Mouse (Mus musculus) hindbrain, embryonic 12.5 days (tissue): ENCODE measurements around the gene L3mbtl4. TPM values are rescaled to one million over a fixed set of nuclear protein-coding genes. Genes with fewer than 3 reads are reported as not detected.

Experiments used
- ATAC-seq: fragments of 200-750 bp; cut with Nextera tagmentation; 2 replicates; pipeline ENCODE4 v1.8.0; 2017; ENCODE audit warnings: moderate TSS enrichment; ENCODE audit not compliant: low FRiP score
- H3K27ac ChIP-seq: fragments of 300-500 bp; sonication (generic); 2 replicates; pipeline ENCODE4 v1.5.1; 2016; ENCODE audit warnings: mild to moderate bottlenecking
- H3K27me3 ChIP-seq: fragments of 300-500 bp; sonication (generic); 2 replicates; pipeline ENCODE4 v1.6.1; 2016; ENCODE audit warnings: mild to moderate bottlenecking
- H3K36me3 ChIP-seq: fragments of 300-500 bp; sonication (generic); 2 replicates; pipeline ENCODE4 v1.6.1; 2016; ENCODE audit warnings: mild to moderate bottlenecking
- H3K4me1 ChIP-seq: fragments of 300-500 bp; sonication (generic); 2 replicates; pipeline ENCODE4 v1.6.1; 2016
- H3K4me2 ChIP-seq: fragments of 300-500 bp; sonication (generic); replicated peaks from 2 replicates; pipeline ENCODE4 v1.6.1; 2016; ENCODE audit warnings: mild to moderate bottlenecking
- H3K4me3 ChIP-seq: fragments of 300-500 bp; sonication (generic); 2 replicates; pipeline ENCODE4 v1.5.1; 2016; ENCODE audit warnings: mild to moderate bottlenecking
- H3K9ac ChIP-seq: fragments of 300-500 bp; sonication (generic); 2 replicates; pipeline ENCODE4 v1.6.1; 2016; ENCODE audit warnings: mild to moderate bottlenecking, moderate library complexity
- H3K9me3 ChIP-seq: fragments of 300-500 bp; sonication (generic); replicated peaks from 2 replicates; pipeline ENCODE4 v1.6.1; 2016; ENCODE audit warnings: mild to moderate bottlenecking
- WGBS: fragments of 180-500 bp; shearing (Covaris S2); methylation state at CpG from one replicate; pipeline ENCODE4 v1.1.7; 2016; 5-methylcytosine and 5-hydroxymethylcytosine counted together
- polyA plus RNA-seq: library from polyadenylated mRNA; unstranded; fragments of >200 nt; fragmentation: Nextera tagmentation; extraction: Ambion mirVana; gene quantifications from 2 replicates; pipeline ENCODE4 v1.2.1, GENCODE M21; 2016

L3mbtl4 gene
- 0.69 and 0.85 TPM in 2 replicates for polyA plus RNA-seq

- peak; percentile 88 for ATAC-seq
- Histone ChIP-seq H3K36me3 (no peaks in the 10 kb centered on the region), H3K27me3 (peaks cover 18% of the 10 kb centered on the region), H3K4me1 (peaks cover 4% of the 10 kb centered on the region; the same call in 1 of the 2 replicates), H3K9ac (peak within 1 kb of the TSS; percentile 57), H3K4me2 (peak within 1 kb of the TSS; percentile 95), H3K4me3 (peak within 1 kb of the TSS; percentile 51), H3K27ac (no peak within 1 kb of the TSS), H3K9me3 (no peaks in the 10 kb centered on the region)
- WGBS, result 1% methylated on average over 27 of the region's 29 CpGs
Measured at GRCm38 (mm10) chr17:68273527-68273926, at the start of gene L3mbtl4. L3mbtl4 (plus strand) TSS chr17:68273797.

GRCm38 (mm10) chr17:68230484-68230883, 43.1 kb upstream of the L3mbtl4 start:
- Histone ChIP-seq H3K4me3 (no peak overlapping the region), H3K36me3 (no peaks in the 10 kb centered on the region), H3K4me2 (no peak overlapping the region), H3K9ac (no peak overlapping the region), H3K27me3 (no peaks in the 10 kb centered on the region), H3K9me3 (no peaks in the 10 kb centered on the region), H3K27ac (no peak overlapping the region), H3K4me1 (no peaks in the 10 kb centered on the region)
- ATAC-seq, result no peak
- 74% methylated on average over 4 of the region's 4 CpGs for WGBS

- no peak overlapping the region for H3K9ac ChIP-seq
- H3K4me2 ChIP-seq, result no peak overlapping the region
- ATAC-seq, result no peak
- no peaks in the 10 kb centered on the region for H3K4me1 ChIP-seq
- no peak overlapping the region for H3K27ac ChIP-seq
- 89% methylated on average over 4 of the region's 4 CpGs for WGBS
- no peaks in the 10 kb centered on the region for H3K36me3 ChIP-seq
- no peak overlapping the region for H3K4me3 ChIP-seq
- no peaks in the 10 kb centered on the region for H3K27me3 ChIP-seq
- no peaks in the 10 kb centered on the region for H3K9me3 ChIP-seq
Measured at GRCm38 (mm10) chr17:68235380-68235779, 38.2 kb upstream of the L3mbtl4 start.

- Histone ChIP-seq H3K27ac (no peak overlapping the region), H3K4me1 (no peaks in the 10 kb centered on the region), H3K4me3 (no peak overlapping the region), H3K9me3 (no peaks in the 10 kb centered on the region), H3K4me2 (no peak overlapping the region), H3K36me3 (no peaks in the 10 kb centered on the region), H3K9ac (no peak overlapping the region), H3K27me3 (no peaks in the 10 kb centered on the region)
- no peak for ATAC-seq
- 92% methylated on average over 12 of the region's 12 CpGs for WGBS
Measured at GRCm38 (mm10) chr17:68236992-68237391, 36.6 kb upstream of the L3mbtl4 start.

- no peak overlapping the region for H3K27ac ChIP-seq
- H3K4me1 ChIP-seq, result no peaks in the 10 kb centered on the region
- ATAC-seq, result no peak
- no peaks in the 10 kb centered on the region for H3K36me3 ChIP-seq
- no peak overlapping the region for H3K9ac ChIP-seq
- H3K9me3 ChIP-seq, result no peaks in the 10 kb centered on the region
- no peak overlapping the region for H3K4me2 ChIP-seq
- H3K27me3 ChIP-seq, result no peaks in the 10 kb centered on the region
- WGBS, result 82% methylated on average over 2 of the region's 2 CpGs
- no peak overlapping the region for H3K4me3 ChIP-seq
Measured at GRCm38 (mm10) chr17:68240171-68240570, 33.4 kb upstream of the L3mbtl4 start.

GRCm38 (mm10) chr17:68264835-68265557, 8.6 kb upstream of the L3mbtl4 start:
- Histone ChIP-seq H3K27ac (no peak overlapping the region), H3K27me3 (no peaks in the 10 kb centered on the region), H3K4me2 (no peak overlapping the region), H3K9me3 (no peaks in the 10 kb centered on the region; the same call in 1 of the 2 replicates), H3K9ac (no peak overlapping the region), H3K4me3 (no peak overlapping the region), H3K4me1 (no peaks in the 10 kb centered on the region), H3K36me3 (no peaks in the 10 kb centered on the region)
- WGBS, result 82% methylated on average over 7 of the region's 7 CpGs
- no peak for ATAC-seq

GRCm38 (mm10) chr17:68273954-68274353, 357 bp downstream of the L3mbtl4 start:
- H3K4me2 ChIP-seq, result peak overlapping the region; percentile 95
- peak overlapping the region; percentile 57 for H3K9ac ChIP-seq
- no peaks in the 10 kb centered on the region for H3K9me3 ChIP-seq
- H3K27ac ChIP-seq, result no peak overlapping the region
- peak overlapping the region; percentile 51 for H3K4me3 ChIP-seq
- peaks cover 4% of the 10 kb centered on the region; the same call in 1 of the 2 replicates for H3K4me1 ChIP-seq
- H3K36me3 ChIP-seq, result no peaks in the 10 kb centered on the region
- 15% methylated on average over 14 of the region's 14 CpGs for WGBS
- H3K27me3 ChIP-seq, result peaks cover 18% of the 10 kb centered on the region
- ATAC-seq, result peak; percentile 70

GRCm38 (mm10) chr17:68275138-68275537, 1.5 kb downstream of the L3mbtl4 start:
- no peaks in the 10 kb centered on the region for H3K9me3 ChIP-seq
- H3K4me3 ChIP-seq, result no peak overlapping the region
- no peaks in the 10 kb centered on the region for H3K36me3 ChIP-seq
- H3K27me3 ChIP-seq, result peaks cover 18% of the 10 kb centered on the region
- H3K27ac ChIP-seq, result no peak overlapping the region
- no peak for ATAC-seq
- 86% methylated on average over 2 of the region's 2 CpGs for WGBS
- H3K9ac ChIP-seq, result no peak overlapping the region
- H3K4me1 ChIP-seq, result peaks cover 4% of the 10 kb centered on the region; the same call in 1 of the 2 replicates
- no peak overlapping the region for H3K4me2 ChIP-seq

GRCm38 (mm10) chr17:68280915-68281314, 7.3 kb downstream of the L3mbtl4 start:
- no peak overlapping the region for H3K4me3 ChIP-seq
- H3K27ac ChIP-seq, result no peak overlapping the region
- H3K4me1 ChIP-seq, result 0 out of 2 replicates have a peak, but pooled peaks cover 3% of the 10 kb centered on the region
- H3K27me3 ChIP-seq, result no peaks in the 10 kb centered on the region
- no peaks in the 10 kb centered on the region for H3K36me3 ChIP-seq
- 75% methylated on average over 2 of the region's 2 CpGs for whole genome bisulfite sequencing
- H3K9me3 ChIP-seq, result no peaks in the 10 kb centered on the region
- ATAC-seq, result no peak
- H3K9ac ChIP-seq, result no peak overlapping the region
- H3K4me2 ChIP-seq, result no peak overlapping the region

GRCm38 (mm10) chr17:68285119-68285782, 11.7 kb downstream of the L3mbtl4 start:
- ATAC-seq, result no peak
- Histone ChIP-seq H3K4me2 (no peak overlapping the region), H3K27ac (no peak overlapping the region), H3K4me3 (no peak overlapping the region), H3K4me1 (0 out of 2 replicates have a peak, but pooled peaks cover 3% of the 10 kb centered on the region), H3K9ac (no peak overlapping the region), H3K27me3 (no peaks in the 10 kb centered on the region), H3K9me3 (no peaks in the 10 kb centered on the region), H3K36me3 (no peaks in the 10 kb centered on the region)
- WGBS, result 30% methylated on average over 8 of the region's 8 CpGs

GRCm38 (mm10) chr17:68288094-68288493, 14.5 kb downstream of the L3mbtl4 start:
- no peak for ATAC-seq
- H3K4me2 ChIP-seq, result no peak overlapping the region
- H3K4me3 ChIP-seq, result no peak overlapping the region
- WGBS, result 85% methylated on average over 4 of the region's 4 CpGs
- H3K27me3 ChIP-seq, result no peaks in the 10 kb centered on the region
- H3K9me3 ChIP-seq, result no peaks in the 10 kb centered on the region
- 0 out of 2 replicates have a peak, but pooled peaks cover 3% of the 10 kb centered on the region for H3K4me1 ChIP-seq
- H3K27ac ChIP-seq, result no peak overlapping the region
- H3K36me3 ChIP-seq, result no peaks in the 10 kb centered on the region
- H3K9ac ChIP-seq, result no peak overlapping the region

GRCm38 (mm10) chr17:68288699-68289098, 15.1 kb downstream of the L3mbtl4 start:
- Histone ChIP-seq H3K4me3 (no peak overlapping the region), H3K4me2 (no peak overlapping the region), H3K9me3 (no peaks in the 10 kb centered on the region), H3K27me3 (no peaks in the 10 kb centered on the region), H3K4me1 (0 out of 2 replicates have a peak, but pooled peaks cover 3% of the 10 kb centered on the region), H3K36me3 (no peaks in the 10 kb centered on the region), H3K27ac (no peak overlapping the region), H3K9ac (no peak overlapping the region)
- ATAC-seq, result no peak
- 90% methylated on average over 8 of the region's 8 CpGs for WGBS
